Mouse (Mus musculus) midbrain, embryonic 13.5 days (tissue): Measurements from ENCODE around the gene Mnt. TPM values are rescaled to one million over a fixed set of nuclear protein-coding genes. Genes with fewer than 3 reads are reported as not detected.

ENCODE experiments used
- ATAC-seq: fragments of 200-750 bp; cut with Nextera tagmentation; 2 replicates; pipeline ENCODE4 v1.8.0; 2017; ENCODE audit warnings: mild to moderate bottlenecking, moderate TSS enrichment, moderate library complexity
- H3K27ac ChIP-seq: fragments of 300-500 bp; sonication (generic); 2 replicates; pipeline ENCODE4 v1.5.1; 2015; ENCODE audit warnings: inconsistent platforms, mild to moderate bottlenecking, moderate library complexity
- H3K27me3 ChIP-seq: fragments of 300-500 bp; sonication (generic); 2 replicates; pipeline ENCODE4 v1.6.1; 2015; ENCODE audit warnings: mild to moderate bottlenecking, inconsistent platforms
- H3K36me3 ChIP-seq: fragments of 300-500 bp; sonication (generic); 2 replicates; pipeline ENCODE4 v1.6.1; 2015; ENCODE audit warnings: mild to moderate bottlenecking, inconsistent platforms
- H3K4me1 ChIP-seq: fragments of 300-500 bp; sonication (generic); replicated peaks from 2 replicates; pipeline ENCODE4 v1.6.1; 2015; ENCODE audit warnings: inconsistent platforms
- H3K4me2 ChIP-seq: fragments of 300-500 bp; sonication (generic); replicated peaks from 2 replicates; pipeline ENCODE4 v1.6.1; 2015; ENCODE audit warnings: moderate library complexity, mild to moderate bottlenecking, inconsistent platforms
- H3K4me3 ChIP-seq: fragments of 300-500 bp; sonication (generic); replicated peaks from 2 replicates; pipeline ENCODE4 v1.5.1; 2015; ENCODE audit warnings: mild to moderate bottlenecking, inconsistent platforms
- H3K9ac ChIP-seq: fragments of 300-500 bp; sonication (generic); replicated peaks from 2 replicates; pipeline ENCODE4 v1.6.1; 2015; ENCODE audit warnings: mild to moderate bottlenecking, inconsistent platforms
- H3K9me3 ChIP-seq: fragments of 300-500 bp; sonication (generic); 2 replicates; pipeline ENCODE4 v1.6.1; 2016; ENCODE audit warnings: mild to moderate bottlenecking, inconsistent platforms
- WGBS: fragments of 180-500 bp; shearing (Covaris S2); methylation state at CpG from one replicate; pipeline ENCODE4 v1.1.7; 2015; 5-methylcytosine and 5-hydroxymethylcytosine counted together
- polyA plus RNA-seq: library from polyadenylated mRNA; unstranded; fragments of >200 nt; fragmentation: Nextera tagmentation; extraction: Ambion mirVana; gene quantifications from 2 replicates; pipeline ENCODE4 v1.2.1, GENCODE M21; 2015

Mnt gene
- polyA plus RNA-seq, 1 experiment from 2014 or later = 9.1 TPM

GRCm38 (mm10) chr11:74862129-74862528 lies 31.4 kb downstream of the Mnt start:
- H3K36me3 ChIP-seq = peaks cover 87% of the 10 kb centered on the region
- H3K4me3 ChIP-seq = no peak overlapping the region
- no peak overlapping the region for H3K9ac ChIP-seq
- no peaks in the 10 kb centered on the region for H3K27me3 ChIP-seq
- no peaks in the 10 kb centered on the region for H3K4me1 ChIP-seq
- WGBS = 87% methylated on average over 5 of the region's 5 CpGs
- H3K27ac ChIP-seq = no peak overlapping the region
- no peak for ATAC-seq
- H3K9me3 ChIP-seq = no peaks in the 10 kb centered on the region
- no peak overlapping the region for H3K4me2 ChIP-seq

- no peaks in the 10 kb centered on the region for H3K27me3 ChIP-seq
- H3K4me3 ChIP-seq = no peak overlapping the region
- no peak overlapping the region for H3K27ac ChIP-seq
- no peak overlapping the region for H3K4me2 ChIP-seq
- H3K9me3 ChIP-seq = no peaks in the 10 kb centered on the region
- 0 out of 2 replicates have a peak, but pooled peaks have one; percentile 49 for ATAC-seq
- H3K36me3 ChIP-seq = peaks cover 88% of the 10 kb centered on the region
- WGBS = 31% methylated on average over 11 of the region's 11 CpGs
- no peak overlapping the region for H3K9ac ChIP-seq
- H3K4me1 ChIP-seq = no peaks in the 10 kb centered on the region
Measured at GRCm38 (mm10) chr11:74863471-74863870, 32.8 kb downstream of the Mnt start.

GRCm38 (mm10) chr11:74864421-74864820 lies 33.7 kb downstream of the Mnt start:
- no peak overlapping the region for H3K9ac ChIP-seq
- no peak overlapping the region for H3K4me3 ChIP-seq
- H3K27ac ChIP-seq = no peak overlapping the region
- peaks cover 6% of the 10 kb centered on the region for H3K4me1 ChIP-seq
- no peaks in the 10 kb centered on the region for H3K9me3 ChIP-seq
- no peak overlapping the region for H3K4me2 ChIP-seq
- ATAC-seq = no peak
- no peaks in the 10 kb centered on the region for H3K27me3 ChIP-seq
- WGBS = 89% methylated on average over 9 of the region's 9 CpGs
- peaks cover 86% of the 10 kb centered on the region for H3K36me3 ChIP-seq

GRCm38 (mm10) chr11:74865252-74865651 lies 34.5 kb downstream of the Mnt start:
- peaks cover 77% of the 10 kb centered on the region for H3K36me3 ChIP-seq
- WGBS = 89% methylated on average over 9 of the region's 9 CpGs

GRCm38 (mm10) chr11:74866640-74867039 lies 35.9 kb downstream of the Mnt start:
- no peaks in the 10 kb centered on the region for H3K9me3 ChIP-seq
- no peak overlapping the region for H3K9ac ChIP-seq
- no peaks in the 10 kb centered on the region for H3K27me3 ChIP-seq
- H3K4me1 ChIP-seq = peaks cover 28% of the 10 kb centered on the region
- no peak overlapping the region for H3K4me2 ChIP-seq
- WGBS = 90% methylated on average over 4 of the region's 4 CpGs
- no peak overlapping the region for H3K4me3 ChIP-seq
- no peak overlapping the region for H3K27ac ChIP-seq
- H3K36me3 ChIP-seq = peaks cover 65% of the 10 kb centered on the region
- ATAC-seq = no peak

More at GRCm38 (mm10) chr11:74865252-74865651, 34.5 kb downstream of the Mnt start:
- no peak overlapping the region for H3K4me3 ChIP-seq
- H3K4me2 ChIP-seq = no peak overlapping the region
- peaks cover 15% of the 10 kb centered on the region for H3K4me1 ChIP-seq
- no peak overlapping the region for H3K9ac ChIP-seq
- no peaks in the 10 kb centered on the region for H3K9me3 ChIP-seq
- H3K27me3 ChIP-seq = no peaks in the 10 kb centered on the region
- H3K27ac ChIP-seq = no peak overlapping the region
- ATAC-seq = no peak

- Histone ChIP-seq H3K4me2 (no peak overlapping the region), H3K4me3 (no peak overlapping the region), H3K36me3 (peaks cover 59% of the 10 kb centered on the region), H3K27ac (no peak overlapping the region), H3K4me1 (peaks cover 33% of the 10 kb centered on the region), H3K27me3 (no peaks in the 10 kb centered on the region), H3K9ac (no peak overlapping the region), H3K9me3 (no peaks in the 10 kb centered on the region)
- ATAC-seq = no peak
- WGBS = 83% methylated on average over 2 of the region's 2 CpGs
Measured at GRCm38 (mm10) chr11:74867181-74867580, 36.5 kb downstream of the Mnt start.

GRCm38 (mm10) chr11:74868046-74868760 lies 37.5 kb downstream of the Mnt start:
- 93% methylated on average over 13 of the region's 13 CpGs for WGBS
- Histone ChIP-seq H3K27ac (peak overlapping the region; percentile 84; the same call in 1 of the 2 replicates), H3K9ac (no peak overlapping the region), H3K9me3 (no peaks in the 10 kb centered on the region), H3K4me1 (peaks cover 34% of the 10 kb centered on the region), H3K27me3 (no peaks in the 10 kb centered on the region), H3K4me2 (no peak overlapping the region), H3K36me3 (peaks cover 49% of the 10 kb centered on the region), H3K4me3 (no peak overlapping the region)
- ATAC-seq = no peak

GRCm38 (mm10) chr11:74869603-74870002 lies 38.9 kb downstream of the Mnt start:
- ATAC-seq = peak; percentile 75
- Histone ChIP-seq H3K9ac (0 out of 2 replicates have a peak overlapping the region, but pooled peaks have one; percentile 8), H3K27ac (peak overlapping the region; percentile 84), H3K4me1 (peaks cover 40% of the 10 kb centered on the region), H3K27me3 (no peaks in the 10 kb centered on the region), H3K9me3 (no peaks in the 10 kb centered on the region), H3K36me3 (peaks cover 38% of the 10 kb centered on the region), H3K4me2 (peak overlapping the region; percentile 30), H3K4me3 (no peak overlapping the region)
- WGBS = 71% methylated on average over 6 of the region's 6 CpGs

GRCm38 (mm10) chr11:74870544-74870943 lies 39.8 kb downstream of the Mnt start:
- H3K27ac ChIP-seq = peak overlapping the region; percentile 84

GRCm38 (mm10) chr11:74870991-74871622 lies 40.4 kb downstream of the Mnt start:
- Histone ChIP-seq H3K9me3 (no peaks in the 10 kb centered on the region), H3K27ac (peak overlapping the region; percentile 84), H3K36me3 (peaks cover 27% of the 10 kb centered on the region), H3K27me3 (no peaks in the 10 kb centered on the region), H3K4me2 (peak overlapping the region; percentile 30; the same call in 1 of the 2 replicates), H3K4me1 (peaks cover 48% of the 10 kb centered on the region), H3K9ac (0 out of 2 replicates have a peak overlapping the region, but pooled peaks have one; percentile 1), H3K4me3 (no peak overlapping the region)
- WGBS = 30% methylated on average over 12 of the region's 12 CpGs
- ATAC-seq = no peak

More at GRCm38 (mm10) chr11:74870544-74870943, 39.8 kb downstream of the Mnt start:
- Histone ChIP-seq H3K9me3 (no peaks in the 10 kb centered on the region), H3K4me1 (peaks cover 45% of the 10 kb centered on the region), H3K27me3 (no peaks in the 10 kb centered on the region), H3K36me3 (peaks cover 28% of the 10 kb centered on the region), H3K9ac (no peak overlapping the region), H3K4me3 (no peak overlapping the region), H3K4me2 (peak overlapping the region; percentile 30)
- WGBS = 82% methylated on average over 4 of the region's 4 CpGs
- no peak for ATAC-seq

- 66% methylated on average over 3 of the region's 3 CpGs for WGBS
- peaks cover 58% of the 10 kb centered on the region for H3K4me1 ChIP-seq
Measured at GRCm38 (mm10) chr11:74874630-74875029, 43.9 kb downstream of the Mnt start.

GRCm38 (mm10) chr11:74876801-74877200 lies 46.1 kb downstream of the Mnt start:
- Histone ChIP-seq H3K9ac (peak overlapping the region; percentile 46; the same call in 1 of the 2 replicates), H3K4me1 (peaks cover 42% of the 10 kb centered on the region), H3K27me3 (no peaks in the 10 kb centered on the region), H3K4me3 (0 out of 2 replicates have a peak overlapping the region, but pooled peaks have one; percentile 5), H3K27ac (peak overlapping the region; percentile 87), H3K4me2 (peak overlapping the region; percentile 49), H3K36me3 (no peaks in the 10 kb centered on the region), H3K9me3 (no peaks in the 10 kb centered on the region)
- peak; percentile 95 for ATAC-seq
- under 1% methylated on average over 9 of the region's 9 CpGs for WGBS

More at GRCm38 (mm10) chr11:74874630-74875029, 43.9 kb downstream of the Mnt start:
- Histone ChIP-seq H3K4me3 (no peak overlapping the region), H3K4me2 (no peak overlapping the region), H3K9ac (no peak overlapping the region), H3K27me3 (no peaks in the 10 kb centered on the region), H3K27ac (no peak overlapping the region), H3K9me3 (no peaks in the 10 kb centered on the region), H3K36me3 (no peaks in the 10 kb centered on the region)
- no peak for ATAC-seq
